Mouse (Mus musculus) frontal cortex, postnatal 25 days (tissue): Measurements from ENCODE around the gene Gjd3.

Experiments
- DNase-seq, 2 experiments: peaks; one replicate each; pipeline ENCODE4 v3.0.0; 2022; ENCODE audit warnings: low spot score in 2 of 2

Gene Gjd3

GRCm38 (mm10) chr11:98981289-98981996 is 1.4 kb downstream of the Gjd3 start:
- no peak for DNase-seq

- DNase-seq, result no peak
Measured at GRCm38 (mm10) chr11:98979356-98979755, 3.5 kb downstream of the Gjd3 start.

DNA sequence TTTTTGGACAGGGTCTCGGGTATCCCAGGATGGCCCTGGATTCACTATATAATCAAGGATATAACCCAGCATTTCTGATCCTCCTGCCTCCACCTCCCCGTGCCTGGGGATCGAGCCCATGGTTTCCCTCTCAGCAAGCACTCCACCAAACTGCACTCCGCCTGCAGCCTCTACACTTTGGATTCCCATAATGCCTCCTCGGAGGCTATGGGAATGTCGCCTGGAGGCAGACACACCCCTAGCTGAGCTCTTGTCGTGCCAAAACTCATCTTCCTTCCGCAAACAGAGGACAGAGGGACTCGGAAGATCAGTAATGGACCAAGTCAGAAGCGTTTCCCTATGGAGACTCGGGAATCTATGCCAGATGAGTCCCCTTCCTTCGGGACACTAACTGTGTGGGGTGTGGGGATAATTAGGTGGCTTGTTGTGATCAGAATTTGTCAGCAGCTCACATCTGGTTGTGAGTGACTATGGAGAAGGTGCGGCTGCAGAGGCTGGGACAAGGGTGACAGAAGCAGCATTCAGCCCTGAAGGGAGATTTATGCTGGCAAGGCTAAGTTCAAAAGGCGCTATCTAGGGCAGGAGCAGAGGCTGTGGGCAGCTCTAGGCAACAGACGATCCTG is 4.2 kb downstream of the Gjd3 start:
- no peak for DNase-seq

DNA sequence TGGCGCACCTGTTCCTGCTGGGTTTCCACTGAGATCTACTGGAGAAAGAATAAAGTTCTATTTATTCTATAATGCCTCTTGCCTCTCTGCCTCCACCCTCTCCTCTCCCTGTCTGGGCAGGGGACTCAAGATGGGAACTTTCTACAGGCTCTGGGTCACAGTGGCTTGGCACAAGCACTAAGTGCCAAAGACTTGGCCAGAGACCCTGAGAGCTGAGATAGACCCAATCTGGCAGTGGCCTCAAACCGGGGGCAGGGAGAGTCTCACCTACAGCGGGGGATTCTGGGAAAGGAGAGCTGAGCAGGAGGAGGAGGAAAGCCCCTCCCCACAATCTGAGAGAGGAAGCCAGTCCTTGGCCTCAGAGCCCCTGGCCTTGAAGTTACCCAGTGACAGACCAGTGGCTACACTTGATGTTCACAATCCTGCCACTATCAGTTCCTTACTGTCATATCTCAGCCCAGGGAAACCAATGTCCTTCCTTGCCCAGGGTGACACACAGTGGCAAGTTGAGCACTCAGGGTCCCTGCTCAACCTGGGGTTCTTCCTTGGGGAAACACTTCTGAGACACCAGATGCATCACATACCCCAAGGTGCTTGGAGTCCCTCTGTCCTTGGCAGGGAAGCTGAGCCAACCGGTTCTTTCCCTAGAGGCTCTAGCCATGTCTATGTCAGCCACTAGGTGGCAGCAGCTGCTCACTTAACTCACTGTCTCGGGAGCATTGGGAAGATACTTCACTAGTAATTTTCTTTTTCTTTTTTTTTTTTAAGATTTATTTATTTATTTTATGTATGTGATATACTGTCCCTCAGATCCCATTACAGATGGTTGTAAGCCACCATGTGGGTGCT is 7.7 kb downstream of the Gjd3 start:
- DNase-seq, result peak; percentile 72 to 82

DNA sequence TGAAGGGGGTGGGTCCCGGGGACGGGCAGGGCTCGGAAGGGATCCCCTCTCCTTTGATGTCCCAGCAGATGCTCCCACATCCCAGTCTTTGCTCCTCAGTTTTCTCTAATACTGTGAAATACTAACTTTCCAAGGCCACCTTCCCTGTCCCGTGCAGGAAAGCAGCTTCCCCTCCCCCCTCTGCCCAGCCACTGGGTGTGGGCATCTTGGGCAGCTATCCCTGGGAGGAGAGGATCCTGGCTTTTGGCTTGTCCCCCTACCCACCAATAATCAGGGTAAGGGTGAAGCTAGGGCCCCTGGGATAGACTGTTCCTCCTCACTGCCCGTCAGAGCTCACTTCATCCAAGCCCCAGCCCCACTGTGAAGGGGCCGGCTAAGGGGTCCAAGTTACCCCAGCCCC is 8.6 kb downstream of the Gjd3 start:
- DNase-seq, result no peak

- DNase-seq, result no peak
Measured at GRCm38 (mm10) chr11:98973584-98973983, 9.2 kb downstream of the Gjd3 start.

DNA sequence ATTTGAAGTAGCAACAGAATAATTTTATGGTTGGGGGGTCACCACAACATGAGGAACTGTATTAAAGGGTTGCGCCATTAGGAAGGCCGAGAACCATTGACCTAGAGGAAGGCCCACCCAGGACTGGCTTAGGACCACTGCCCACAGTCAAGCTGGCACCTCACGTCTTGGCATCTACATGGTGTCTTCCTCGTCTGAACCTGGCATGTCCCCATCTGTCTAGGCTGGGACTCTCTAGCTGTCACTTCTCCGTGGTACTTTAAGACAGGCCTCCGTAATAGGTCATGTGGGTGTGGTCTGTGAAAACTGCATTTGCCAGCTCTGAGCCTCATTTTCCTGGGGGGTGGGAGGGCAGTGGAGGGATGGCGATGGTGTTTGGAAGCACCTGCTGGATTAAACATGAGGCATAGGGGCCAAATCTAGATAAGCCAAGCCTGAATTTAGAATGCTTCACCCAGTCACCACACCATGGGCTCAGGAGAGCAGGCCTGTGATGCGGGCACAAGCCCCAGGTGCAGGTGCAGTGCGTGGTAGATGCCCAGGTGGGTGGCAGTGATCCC is 9.9 kb downstream of the Gjd3 start:
- no peak for DNase-seq

GRCm38 (mm10) chr11:98972215-98972614 is 10.6 kb downstream of the Gjd3 start:
- DNase-seq, result peak; percentile 77 to 87

GRCm38 (mm10) chr11:98971316-98972031 is 11.3 kb downstream of the Gjd3 start:
- DNase-seq, result no peak

DNA sequence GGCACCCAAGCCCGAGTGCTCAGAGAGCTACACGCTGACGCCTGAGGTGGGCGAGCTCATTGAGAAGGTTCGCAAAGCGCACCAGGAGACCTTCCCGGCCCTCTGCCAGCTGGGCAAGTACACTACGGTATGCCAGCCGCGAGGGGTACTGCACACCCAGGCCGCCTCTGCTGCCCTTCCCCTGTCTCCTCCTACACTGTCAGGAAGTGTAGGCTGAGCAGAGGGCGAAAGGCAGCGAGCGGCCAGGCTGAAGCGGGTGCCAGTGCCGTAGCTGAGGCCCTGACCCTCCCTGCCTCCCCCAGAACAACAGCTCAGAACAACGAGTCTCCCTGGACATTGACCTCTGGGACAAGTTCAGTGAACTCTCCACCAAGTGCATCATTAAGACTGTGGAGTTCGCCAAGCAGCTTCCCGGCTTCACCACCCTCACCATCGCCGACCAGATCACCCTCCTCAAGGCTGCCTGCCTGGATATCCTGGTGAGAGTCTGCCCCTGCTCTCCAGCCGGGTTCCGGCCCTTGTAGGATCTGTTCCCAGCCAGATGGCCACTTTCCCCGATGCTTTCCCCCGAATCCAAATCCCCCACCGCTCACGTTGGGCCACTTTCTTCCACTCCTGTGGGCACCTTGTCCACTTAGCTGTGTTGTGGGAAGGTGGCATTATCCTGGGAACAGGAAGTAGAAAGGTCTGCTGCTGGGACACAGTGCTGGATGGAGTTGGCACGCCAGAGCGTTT is 12.5 kb downstream of the Gjd3 start:
- no peak for DNase-seq

- no peak for DNase-seq
Measured at GRCm38 (mm10) chr11:98969496-98969927, 13.3 kb downstream of the Gjd3 start.

DNA sequence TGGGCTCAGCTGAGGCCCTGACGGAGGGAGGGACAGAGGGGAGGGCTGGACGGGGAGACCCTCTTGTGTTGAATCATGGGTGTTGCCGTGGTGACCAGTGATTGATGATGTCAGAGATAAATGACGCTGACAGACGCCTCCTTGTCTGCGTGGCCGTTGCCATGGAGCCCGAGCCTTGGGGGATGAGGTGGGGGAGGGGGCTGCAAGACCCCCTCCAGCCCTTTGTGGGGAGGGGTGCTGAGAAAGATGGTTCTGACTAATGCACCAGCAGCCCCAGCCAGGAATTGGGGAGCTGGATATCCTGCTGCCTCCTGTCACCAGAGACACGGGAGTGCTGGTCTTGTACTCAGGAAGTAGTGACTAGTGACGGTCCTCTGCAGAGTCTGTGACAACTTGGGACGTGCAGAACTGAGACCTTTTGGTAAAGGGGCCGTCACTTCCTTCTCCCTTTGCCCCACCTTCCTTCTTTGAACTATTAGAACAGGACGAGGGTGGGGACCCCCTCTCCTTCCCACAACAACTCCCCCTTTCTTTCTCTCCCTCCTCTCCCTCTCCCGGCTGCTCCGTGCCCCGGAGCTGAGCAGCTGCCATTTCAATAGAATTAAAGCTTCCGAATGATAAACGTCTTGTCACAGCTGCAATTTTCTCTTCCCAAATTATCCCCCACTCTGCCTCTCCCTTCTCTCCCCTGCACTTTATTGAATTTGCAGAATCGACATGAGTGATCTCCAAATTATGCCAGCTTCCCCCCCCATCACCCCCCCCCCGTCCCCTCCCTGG is 13.9 kb downstream of the Gjd3 start:
- no peak for DNase-seq

DNA sequence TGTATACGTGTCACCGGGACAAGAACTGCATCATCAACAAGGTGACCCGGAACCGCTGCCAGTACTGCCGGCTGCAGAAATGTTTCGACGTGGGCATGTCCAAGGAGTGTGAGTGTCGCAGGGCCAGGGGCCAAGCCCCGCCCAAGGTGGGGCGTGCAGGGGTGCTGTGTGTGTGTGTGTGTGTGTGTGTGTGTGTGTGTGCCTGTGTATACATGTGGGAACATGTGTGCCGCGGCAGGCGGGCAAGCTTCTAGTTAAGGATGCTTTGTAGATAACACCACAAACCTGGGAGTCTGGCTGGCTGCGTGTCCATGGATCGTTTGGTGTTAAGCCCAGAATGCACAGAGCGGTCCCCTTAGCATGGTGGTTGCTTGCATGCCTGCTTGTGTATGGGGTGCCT is 14.7 kb downstream of the Gjd3 start:
- DNase-seq, result no peak

GRCm38 (mm10) chr11:98966499-98967141 is 16.2 kb downstream of the Gjd3 start:
- no peak for DNase-seq

- DNase-seq, result no peak
Measured at GRCm38 (mm10) chr11:98965416-98966077, 17.3 kb downstream of the Gjd3 start.

GRCm38 (mm10) chr11:98964616-98965415 is 18.0 kb downstream of the Gjd3 start:
- DNase-seq, result no peak

- DNase-seq, result no peak
Measured at GRCm38 (mm10) chr11:98964201-98964615, 18.6 kb downstream of the Gjd3 start.
